Mouse (Mus musculus) v-Abl transformed pro-B cells (cell line): ENCODE measurements around the gene Tbc1d22a.

Source experiments
- in situ Hi-C, 2 experiments: fragments of 400-800 bp; cut with MboI; formaldehyde crosslinking; loops; one replicate each; pipeline ENCODE4 v1.15.1; 2025; ENCODE audit not compliant: unreplicated experiment in 2 of 2

Tbc1d22a gene

GRCm38 (mm10) chr15:86200169-86200568 is 14.1 kb upstream of the Tbc1d22a start:
- in situ Hi-C loops, result loop anchor here (5.0 to 25.0 kb wide), 4 partner anchors 38 to 1513 kb away; no protein-coding TSS in a partner anchor

DNA sequence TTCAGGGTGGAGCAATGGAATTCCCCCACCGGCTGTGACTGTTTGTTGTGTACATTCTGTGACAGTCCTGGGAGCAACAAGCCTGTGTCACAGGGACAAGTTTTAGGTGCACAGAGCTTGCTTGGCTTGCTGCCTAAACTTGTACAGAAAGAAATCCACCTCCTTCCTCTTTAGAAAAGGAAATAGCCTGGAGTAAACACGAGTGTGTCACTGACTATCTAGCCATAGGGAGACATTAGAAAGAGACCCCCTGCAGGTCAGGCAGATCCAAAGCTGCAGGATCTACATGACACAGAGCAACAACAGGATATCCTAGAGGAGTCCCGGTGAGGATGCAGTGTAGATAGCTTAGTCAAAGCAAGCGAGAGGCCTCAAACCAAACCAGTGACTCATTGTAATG is 13.2 kb upstream of the Tbc1d22a start:
- in situ Hi-C loops, result loop anchor here (5.0 to 25.0 kb wide), 4 partner anchors 39 to 1514 kb away; no protein-coding TSS in a partner anchor

- in situ Hi-C loops, result loop anchor here (5.0 to 25.0 kb wide), 4 partner anchors 40 to 1515 kb away; no protein-coding TSS in a partner anchor
Observed at GRCm38 (mm10) chr15:86201696-86202330, 12.4 kb upstream of the Tbc1d22a start.

GRCm38 (mm10) chr15:86202640-86203039 is 11.6 kb upstream of the Tbc1d22a start:
- in situ Hi-C loops, result loop anchor here (5.0 to 25.0 kb wide), 4 partner anchors 40 to 1515 kb away; no protein-coding TSS in a partner anchor

DNA sequence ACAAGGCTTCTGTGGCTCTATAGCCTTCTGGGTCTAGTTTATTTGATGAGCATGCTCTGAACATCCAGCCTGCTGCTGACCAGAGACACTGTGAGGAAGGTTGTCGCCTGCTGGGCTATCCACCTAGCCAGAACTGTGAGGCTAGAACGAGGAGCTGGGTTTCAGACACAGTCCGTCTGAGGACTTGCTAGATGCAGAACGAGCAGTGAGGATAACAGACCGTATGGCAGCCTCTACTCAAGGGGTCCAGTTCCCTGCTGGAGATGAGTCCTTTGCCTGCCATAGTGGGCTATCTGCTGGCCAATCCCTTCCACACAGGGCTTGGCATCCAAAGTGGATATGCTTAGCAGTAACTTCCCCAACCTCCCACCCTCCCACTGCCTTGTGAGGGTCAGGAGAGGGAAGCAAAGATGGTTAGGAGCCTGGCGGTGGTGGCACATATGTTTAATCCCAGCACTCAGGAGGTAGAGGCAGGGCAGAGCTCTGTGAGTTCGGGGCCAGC is 10.9 kb upstream of the Tbc1d22a start:
- in situ Hi-C loops, result loop anchor here (5.0 to 25.0 kb wide), 4 partner anchors 41 to 1516 kb away; no protein-coding TSS in a partner anchor

DNA sequence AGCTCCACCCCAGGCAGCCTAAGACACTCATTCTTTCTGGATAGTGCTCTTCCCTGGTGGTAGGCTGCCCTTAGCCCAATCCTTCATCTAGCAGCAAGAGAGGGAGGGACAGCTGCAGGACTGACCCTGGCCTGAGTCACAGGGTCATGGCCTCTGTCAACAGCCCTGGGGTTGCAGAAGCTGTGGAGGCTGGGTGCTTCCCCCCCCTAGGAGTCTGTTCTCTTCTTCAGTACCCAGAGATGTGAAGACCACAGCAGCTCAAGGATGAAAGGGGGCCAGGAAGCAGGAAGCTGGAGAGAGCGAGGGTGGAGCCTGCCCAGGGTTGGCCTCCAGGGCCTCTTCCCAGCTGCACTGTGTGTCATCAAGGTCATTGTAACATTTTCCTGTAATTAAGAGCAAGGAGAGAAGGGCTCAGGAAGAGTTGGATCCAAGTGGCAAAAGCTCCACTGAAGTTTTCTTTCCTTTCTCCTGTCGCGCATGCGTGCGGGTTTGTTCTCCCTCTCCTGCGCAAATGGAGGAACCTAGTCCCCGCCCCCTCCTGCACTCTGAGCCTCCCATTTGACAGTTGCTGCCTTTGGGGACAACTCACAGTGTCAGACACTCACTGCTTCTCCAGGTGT is 10.2 kb upstream of the Tbc1d22a start:
- in situ Hi-C loops, result loop anchor here (5.0 to 25.0 kb wide), 4 partner anchors 42 to 1517 kb away; no protein-coding TSS in a partner anchor

- in situ Hi-C loops, result loop anchor here (10.0 to 25.0 kb wide), 2 partner anchors 290 to 1518 kb away; no protein-coding TSS in a partner anchor
Observed at GRCm38 (mm10) chr15:86205300-86205699, 9.0 kb upstream of the Tbc1d22a start.

- in situ Hi-C loops, result loop anchor here (10.0 to 25.0 kb wide), 2 partner anchors 292 to 1519 kb away; no protein-coding TSS in a partner anchor
Observed at GRCm38 (mm10) chr15:86206385-86206784, 7.9 kb upstream of the Tbc1d22a start.

- in situ Hi-C loops, result loop anchor here (5.0 to 25.0 kb wide), 3 partner anchors 165 to 1525 kb away; no protein-coding TSS in a partner anchor
Observed at GRCm38 (mm10) chr15:86212193-86212592, 2.1 kb upstream of the Tbc1d22a start.

DNA sequence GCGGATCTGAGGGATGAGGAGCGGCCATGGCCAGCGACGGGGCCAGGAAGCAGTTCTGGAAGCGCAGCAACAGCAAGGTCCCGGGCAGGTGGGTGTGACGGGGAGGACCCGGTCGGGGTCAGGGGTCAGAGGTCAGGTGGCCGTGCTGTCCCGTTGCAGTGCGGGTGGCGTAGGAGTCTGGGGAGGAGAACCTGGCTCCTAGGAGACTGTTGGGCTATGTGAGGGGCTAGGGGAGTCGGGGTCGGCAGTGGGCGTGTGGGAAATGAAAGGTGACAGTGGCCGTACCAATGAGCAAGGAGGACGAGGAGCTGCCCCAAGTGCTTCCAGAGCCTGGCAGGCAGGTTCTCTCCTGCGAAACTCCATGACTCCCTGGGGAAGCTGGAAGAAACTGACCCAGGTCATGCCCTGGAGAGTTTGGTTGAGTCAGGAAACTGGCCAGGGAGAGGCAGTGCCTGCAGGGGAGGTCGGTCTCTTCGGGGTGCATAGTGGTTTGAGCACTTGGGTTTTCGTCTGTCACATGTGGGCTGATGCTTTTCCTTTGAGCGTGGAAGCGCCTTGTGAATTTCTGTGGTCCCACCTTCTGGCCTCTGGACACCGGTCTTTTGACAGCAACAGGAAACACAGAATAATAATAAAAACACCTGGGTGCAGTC is 416 bp downstream of the Tbc1d22a start:
- in situ Hi-C loops, result loop anchor here (5.0 to 25.0 kb wide), 3 partner anchors 167 to 1527 kb away; no protein-coding TSS in a partner anchor

- in situ Hi-C loops, result loop anchor here (10.0 to 25.0 kb wide), 2 partner anchors 332 to 1529 kb away; no protein-coding TSS in a partner anchor
Observed at GRCm38 (mm10) chr15:86216641-86217040, 2.4 kb downstream of the Tbc1d22a start.

GRCm38 (mm10) chr15:86219534-86220228 is 5.4 kb downstream of the Tbc1d22a start:
- in situ Hi-C loops, result loop anchor here (10.0 to 25.0 kb wide), 4 partner anchors 175 to 1532 kb away; no protein-coding TSS in a partner anchor

GRCm38 (mm10) chr15:86220229-86220630 is 6.0 kb downstream of the Tbc1d22a start:
- in situ Hi-C loops, result loop anchor here (10.0 to 25.0 kb wide), 3 partner anchors 175 to 1533 kb away; no protein-coding TSS in a partner anchor

DNA sequence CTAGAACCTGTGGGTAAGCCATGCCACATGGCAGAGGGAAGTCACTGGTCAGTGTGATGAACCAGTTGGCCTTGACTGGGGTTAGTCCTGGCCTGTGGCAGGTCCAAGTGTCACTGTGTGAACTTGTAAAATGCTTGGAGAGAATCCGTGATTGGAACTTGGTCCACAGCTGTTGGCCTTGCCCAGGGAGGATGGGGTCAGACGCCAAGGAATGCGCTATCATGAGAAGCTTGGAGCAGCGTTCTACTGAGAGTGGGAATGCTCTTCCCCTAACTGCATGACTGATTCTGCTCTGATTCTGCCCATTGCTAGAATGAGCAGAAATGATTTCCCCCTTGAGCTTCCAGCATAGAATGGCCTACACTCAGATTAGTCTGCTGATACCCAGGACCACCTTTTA is 6.5 kb downstream of the Tbc1d22a start:
- in situ Hi-C loops, result loop anchor here (10.0 to 25.0 kb wide), 3 partner anchors 176 to 1533 kb away; no protein-coding TSS in a partner anchor

- in situ Hi-C loops, result loop anchor here (10.0 to 25.0 kb wide), 3 partner anchors 177 to 1534 kb away; no protein-coding TSS in a partner anchor
Observed at GRCm38 (mm10) chr15:86221369-86221768, 7.1 kb downstream of the Tbc1d22a start.

DNA sequence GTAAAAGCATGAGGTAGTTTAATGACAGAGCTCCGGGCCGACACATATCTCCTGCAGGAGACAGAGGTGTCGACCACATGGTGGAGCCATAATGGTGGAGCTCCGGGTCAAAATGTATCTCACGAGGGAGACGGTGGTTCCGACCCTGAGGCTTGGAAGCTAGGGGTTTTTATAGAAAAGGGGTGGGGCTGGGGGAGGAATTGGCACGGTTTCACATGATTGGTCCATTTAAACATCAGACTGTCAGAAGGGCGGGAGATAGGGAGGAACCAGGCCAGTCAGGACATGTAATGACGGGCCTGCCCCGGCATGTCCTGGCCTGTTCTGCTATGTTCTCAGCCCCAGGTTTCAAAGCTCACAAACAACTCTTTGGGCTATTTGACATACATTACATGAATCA is 7.6 kb downstream of the Tbc1d22a start:
- in situ Hi-C loops, result loop anchor here (10.0 to 25.0 kb wide), 3 partner anchors 177 to 1535 kb away; no protein-coding TSS in a partner anchor

DNA sequence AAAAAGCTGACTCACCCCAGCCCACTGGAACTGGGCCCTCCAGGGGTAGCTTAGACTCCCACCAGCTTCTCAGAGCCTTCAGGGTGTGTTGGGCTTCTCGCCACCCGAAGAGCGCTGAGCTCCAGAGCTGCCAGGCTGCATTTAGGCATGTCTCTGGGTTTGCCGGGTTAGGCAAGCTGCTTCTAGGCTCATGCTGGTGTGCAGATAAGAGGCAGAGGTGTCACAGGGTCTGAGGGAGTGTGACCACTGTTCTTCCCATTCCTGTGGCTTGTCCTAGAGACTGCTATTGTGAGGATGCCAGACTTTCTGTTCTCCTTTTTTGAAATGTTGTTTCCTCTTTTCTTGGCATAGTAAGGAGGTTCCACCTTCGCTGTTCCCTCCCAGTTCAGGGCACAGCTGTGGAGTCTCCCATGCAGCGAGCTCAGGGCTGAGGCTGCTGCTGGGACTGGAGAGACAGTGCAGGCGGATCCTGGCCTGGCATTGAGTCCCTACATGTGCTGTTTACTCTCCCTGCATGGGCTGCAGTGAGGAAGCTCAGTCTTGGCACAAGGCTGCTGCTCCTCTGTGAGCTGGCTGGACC is 10.8 kb downstream of the Tbc1d22a start:
- in situ Hi-C loops, result loop anchor here (10.0 to 25.0 kb wide), 4 partner anchors 180 to 1538 kb away; no protein-coding TSS in a partner anchor

DNA sequence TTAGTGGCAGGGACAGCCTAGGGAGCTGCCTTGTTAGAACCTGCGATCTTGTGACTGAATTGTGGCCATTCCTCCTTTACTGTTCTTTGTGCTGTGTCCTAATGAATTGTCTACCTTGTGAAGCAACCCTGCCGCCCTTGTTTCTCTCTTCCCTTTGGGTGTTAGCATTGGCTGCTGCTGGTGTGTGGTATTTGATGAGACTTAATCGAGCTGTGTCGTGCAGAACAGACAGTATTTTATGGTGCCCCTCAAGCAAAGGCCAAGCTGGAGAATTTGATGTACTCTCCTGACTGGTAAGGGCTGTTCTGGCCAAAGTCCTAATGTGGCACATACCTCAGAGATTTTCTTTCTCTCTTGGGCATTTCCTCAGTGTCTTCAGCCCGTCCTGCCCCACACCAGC is 12.0 kb downstream of the Tbc1d22a start:
- in situ Hi-C loops, result loop anchor here (10.0 to 25.0 kb wide), 3 partner anchors 181 to 614 kb away; no protein-coding TSS in a partner anchor

DNA sequence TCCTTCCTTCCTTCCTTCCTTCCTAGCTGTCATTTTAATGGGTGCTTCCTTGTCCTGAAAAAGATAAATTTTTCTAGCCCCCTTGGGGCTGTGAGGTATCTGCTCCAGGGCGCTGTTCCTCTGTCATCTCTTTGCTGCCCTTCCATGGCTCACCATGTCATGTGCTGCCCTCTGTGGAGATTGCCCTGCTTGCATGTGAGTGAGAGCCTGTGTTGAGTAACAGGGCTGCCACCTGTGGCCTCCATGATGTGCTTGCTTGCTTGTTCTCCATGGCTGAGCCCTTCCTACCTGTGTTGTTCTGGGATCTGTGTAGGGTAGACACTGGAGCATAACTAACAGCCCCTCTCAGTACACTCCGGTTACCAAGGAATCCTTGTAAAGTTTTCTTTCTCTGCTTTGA is 12.7 kb downstream of the Tbc1d22a start:
- in situ Hi-C loops, result loop anchor here (10.0 to 25.0 kb wide), 3 partner anchors 182 to 615 kb away; no protein-coding TSS in a partner anchor
